Mouse (Mus musculus): Measurements from ENCODE around the gene Rabgap1l. TPM values are rescaled to one million over a fixed set of nuclear protein-coding genes. Genes with fewer than 3 reads are reported as not detected.
A peak's percentile ranks its signal among the peaks of the same experiment; 100 is the strongest.

Rabgap1l gene
- polyA plus RNA-seq, 1 experiment from 2014 or later = 69.3 TPM

DNA sequence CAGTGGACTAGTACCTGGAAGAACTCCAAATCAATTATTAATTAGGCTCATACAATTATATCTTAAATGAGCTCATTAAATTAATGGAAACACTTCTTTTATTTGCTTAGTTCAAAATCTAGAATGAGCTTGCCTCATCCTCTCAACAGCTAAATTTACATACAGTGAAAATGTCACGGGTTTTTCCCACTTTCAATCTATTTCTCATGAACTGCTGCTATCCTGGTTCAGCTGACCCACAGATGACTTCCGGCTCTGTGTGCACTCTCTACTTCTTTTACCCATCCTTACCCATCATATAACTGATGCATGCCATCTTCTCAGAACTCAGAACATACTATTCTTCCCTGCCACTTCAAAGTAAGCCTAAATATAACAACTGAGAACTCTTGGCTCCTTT lies 452.4 kb downstream of the Rabgap1l start:
- no peaks in the 10 kb centered on the region for H3K27me3 ChIP-seq (replicated peaks; ENCODE audit: control insufficient read depth, insufficient read depth, low read length)
- no peak overlapping the region for H3K9ac ChIP-seq (ENCODE audit: low read depth, low read length)
- H3K4me3 ChIP-seq (ENCODE audit: low read depth, low read length) = no peak overlapping the region
- H3K4me2 ChIP-seq = no peak overlapping the region
- DNase-seq (ENCODE audit: low spot score) = no peak
- H3K27ac ChIP-seq (ENCODE audit: low read depth, low read length) = no peak overlapping the region
- H3K4me1 ChIP-seq (replicated peaks; ENCODE audit: control insufficient read depth, insufficient read depth, low read length) = no peaks in the 10 kb centered on the region
- no peaks in the 10 kb centered on the region for H3K36me3 ChIP-seq (ENCODE audit: control insufficient read depth, insufficient read depth, low read length)
- 80% methylated on average over 2 of the region's 2 CpGs for WGBS
- no peak for ATAC-seq (replicated peaks; ENCODE audit: low FRiP score)
- no peaks in the 10 kb centered on the region for H3K9me3 ChIP-seq (ENCODE audit: control insufficient read depth, low read length)

DNA sequence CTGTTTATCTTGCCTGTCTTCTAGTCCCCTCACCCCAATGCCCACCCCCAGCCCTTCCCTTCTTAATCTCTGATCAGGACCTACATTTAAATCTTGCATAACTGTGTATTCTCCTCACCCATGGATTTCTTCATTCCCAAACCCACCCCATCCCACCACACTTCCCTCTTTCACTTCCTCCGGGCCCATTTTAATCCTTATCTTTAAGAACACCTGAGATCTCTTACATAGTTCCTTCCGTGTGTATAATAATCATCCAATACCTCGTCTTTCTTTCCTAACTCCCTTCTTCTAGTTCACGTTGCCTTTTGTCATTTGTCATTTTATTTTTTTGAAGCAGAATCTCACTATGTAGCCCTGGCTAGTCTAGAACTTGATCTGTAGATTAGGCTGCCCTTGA lies 453.6 kb downstream of the Rabgap1l start:
- H3K27me3 ChIP-seq (replicated peaks; ENCODE audit: control insufficient read depth, insufficient read depth, low read length) = no peaks in the 10 kb centered on the region
- H3K9me3 ChIP-seq (ENCODE audit: control insufficient read depth, low read length) = no peaks in the 10 kb centered on the region
- H3K27ac ChIP-seq (ENCODE audit: low read depth, low read length) = no peak overlapping the region
- no peaks in the 10 kb centered on the region for H3K4me1 ChIP-seq (replicated peaks; ENCODE audit: control insufficient read depth, insufficient read depth, low read length)
- DNase-seq (ENCODE audit: low spot score) = no peak
- no peak overlapping the region for H3K4me3 ChIP-seq (ENCODE audit: low read depth, low read length)
- 46% methylated on average over 4 of the region's 4 CpGs for WGBS
- H3K4me2 ChIP-seq = no peak overlapping the region
- ATAC-seq (replicated peaks; ENCODE audit: low FRiP score) = no peak
- H3K36me3 ChIP-seq (ENCODE audit: control insufficient read depth, insufficient read depth, low read length) = no peaks in the 10 kb centered on the region
- no peak overlapping the region for H3K9ac ChIP-seq (ENCODE audit: low read depth, low read length)

DNA sequence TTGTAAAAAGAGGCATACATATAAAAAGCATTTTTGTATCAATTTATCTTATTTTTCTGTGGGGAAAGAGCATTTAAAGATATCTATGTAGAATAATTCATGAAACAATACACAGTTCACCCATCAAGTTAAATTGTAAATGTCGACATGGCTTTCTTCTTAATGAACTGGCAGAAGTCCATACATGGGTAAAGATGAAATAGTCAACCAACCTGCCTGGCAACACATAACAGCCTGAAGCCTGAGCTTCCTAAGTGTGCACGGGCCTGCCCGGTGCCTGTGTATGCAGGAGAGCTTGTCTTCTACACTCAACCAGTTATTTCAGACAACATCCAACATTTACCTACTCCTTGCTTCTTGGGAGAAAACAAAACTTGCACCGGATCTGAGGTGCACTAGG lies 458.2 kb downstream of the Rabgap1l start:
- Histone ChIP-seq H3K27me3 (replicated peaks; ENCODE audit: control insufficient read depth, insufficient read depth, low read length) (no peaks in the 10 kb centered on the region), H3K4me1 (replicated peaks; ENCODE audit: control insufficient read depth, insufficient read depth, low read length) (peaks cover 13% of the 10 kb centered on the region), H3K9me3 (ENCODE audit: control insufficient read depth, low read length) (no peaks in the 10 kb centered on the region), H3K4me2 (no peak overlapping the region), H3K27ac (ENCODE audit: low read depth, low read length) (no peak overlapping the region), H3K36me3 (ENCODE audit: control insufficient read depth, insufficient read depth, low read length) (no peaks in the 10 kb centered on the region), H3K4me3 (ENCODE audit: low read depth, low read length) (no peak overlapping the region), H3K9ac (ENCODE audit: low read depth, low read length) (no peak overlapping the region)
- no peak for DNase-seq (ENCODE audit: low spot score)
- ATAC-seq (replicated peaks; ENCODE audit: low FRiP score) = no peak
- WGBS = 88% methylated on average over 4 of the region's 4 CpGs

DNA sequence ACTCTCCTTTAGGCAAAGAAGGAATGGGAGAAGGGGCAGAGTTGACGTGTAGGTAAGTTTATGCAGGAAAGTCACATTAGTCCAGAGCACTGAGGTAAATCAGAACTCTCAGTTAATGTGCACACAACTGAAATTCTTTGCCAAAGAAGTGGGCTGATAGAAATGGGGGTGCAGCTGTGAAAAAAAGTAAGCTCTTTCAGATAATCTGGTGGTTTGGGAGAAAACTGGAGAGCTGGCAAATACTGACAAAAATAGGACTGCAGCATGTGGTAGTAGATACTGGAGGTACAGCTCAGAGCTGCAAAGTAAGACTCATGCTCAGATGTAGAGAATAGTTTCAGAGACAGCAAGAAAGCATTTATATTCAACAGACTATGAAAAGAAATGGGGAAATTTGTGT lies 462.2 kb downstream of the Rabgap1l start:
- H3K4me3 ChIP-seq (ENCODE audit: low read depth, low read length) = no peak overlapping the region

DNA sequence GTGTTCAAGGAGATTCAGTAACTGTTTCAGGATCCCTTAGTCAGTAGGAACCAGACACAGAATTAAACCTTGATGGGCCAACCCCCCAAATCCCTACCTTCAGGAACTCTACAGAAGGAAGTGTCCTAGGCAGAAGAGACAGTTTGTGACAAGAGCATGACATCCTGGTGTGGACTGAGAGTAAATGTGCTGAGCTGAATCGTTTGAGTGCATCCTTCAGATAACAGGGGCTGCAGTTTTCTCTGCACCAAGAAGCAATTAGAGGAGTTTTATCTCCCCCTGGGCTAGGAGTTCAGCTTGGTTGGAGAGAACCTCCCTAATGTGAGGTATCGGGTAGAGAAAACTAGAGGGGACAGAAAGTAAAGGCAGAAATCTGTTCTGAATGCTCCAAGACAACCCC lies 462.8 kb downstream of the Rabgap1l start:
- Histone ChIP-seq H3K9me3 (ENCODE audit: control insufficient read depth, low read length) (no peaks in the 10 kb centered on the region), H3K27me3 (replicated peaks; ENCODE audit: control insufficient read depth, insufficient read depth, low read length) (no peaks in the 10 kb centered on the region), H3K4me1 (replicated peaks; ENCODE audit: control insufficient read depth, insufficient read depth, low read length) (peaks cover 28% of the 10 kb centered on the region), H3K9ac (ENCODE audit: low read depth, low read length) (no peak overlapping the region; the same call in 1 of the 2 replicates), H3K4me2 (peak overlapping the region; percentile 49), H3K4me3 (ENCODE audit: low read depth, low read length) (no peak overlapping the region), H3K36me3 (ENCODE audit: control insufficient read depth, insufficient read depth, low read length) (no peaks in the 10 kb centered on the region), H3K27ac (ENCODE audit: low read depth, low read length) (peak overlapping the region; percentile 79)
- ATAC-seq (replicated peaks; ENCODE audit: low FRiP score) (peak; percentile 90), DNase-seq (ENCODE audit: low spot score) (no peak)
- WGBS = 18% methylated on average over 2 of the region's 2 CpGs

More for the DNA sequence above, 462.2 kb downstream of the Rabgap1l start:
- no peaks in the 10 kb centered on the region for H3K9me3 ChIP-seq (ENCODE audit: control insufficient read depth, low read length)
- peak overlapping the region; percentile 49 for H3K4me2 ChIP-seq
- no peaks in the 10 kb centered on the region for H3K36me3 ChIP-seq (ENCODE audit: control insufficient read depth, insufficient read depth, low read length)
- DNase-seq (ENCODE audit: low spot score) (no peak), ATAC-seq (replicated peaks; ENCODE audit: low FRiP score) (peak; percentile 70)
- no peak overlapping the region for H3K9ac ChIP-seq (ENCODE audit: low read depth, low read length)
- H3K27me3 ChIP-seq (replicated peaks; ENCODE audit: control insufficient read depth, insufficient read depth, low read length) = no peaks in the 10 kb centered on the region
- peak overlapping the region; percentile 79; the same call in 1 of the 2 replicates for H3K27ac ChIP-seq (ENCODE audit: low read depth, low read length)
- 42% methylated on average over 1 of the region's 1 CpGs for WGBS
- H3K4me1 ChIP-seq (replicated peaks; ENCODE audit: control insufficient read depth, insufficient read depth, low read length) = peaks cover 22% of the 10 kb centered on the region

DNA sequence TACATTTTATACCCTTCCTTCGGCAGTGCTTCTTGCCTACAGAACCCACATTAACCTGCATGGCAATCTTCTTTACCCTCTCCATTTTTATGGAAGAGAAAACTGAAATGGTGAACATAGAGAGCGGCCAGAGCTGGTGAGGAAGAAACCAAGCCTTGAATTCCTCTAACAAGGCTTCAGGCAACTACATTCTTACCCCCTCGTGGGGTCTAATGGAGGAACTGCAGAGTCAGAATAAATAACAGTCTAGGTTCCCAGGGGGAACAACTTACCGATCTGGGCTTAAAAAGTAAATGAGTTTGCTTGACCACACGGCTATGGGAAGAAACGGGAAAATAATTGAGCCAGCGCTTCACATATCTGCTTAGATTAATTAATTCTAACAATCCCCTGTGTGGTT lies 463.2 kb downstream of the Rabgap1l start:
- WGBS = 51% methylated on average over 7 of the region's 7 CpGs
- no peaks in the 10 kb centered on the region for H3K27me3 ChIP-seq (replicated peaks; ENCODE audit: control insufficient read depth, insufficient read depth, low read length)
- peak overlapping the region; percentile 2; the same call in 1 of the 2 replicates for H3K9ac ChIP-seq (ENCODE audit: low read depth, low read length)
- H3K4me2 ChIP-seq = peak overlapping the region; percentile 49
- DNase-seq (ENCODE audit: low spot score) (no peak), ATAC-seq (replicated peaks; ENCODE audit: low FRiP score) (peak; percentile 51; the same call in 1 of the 2 replicates)
- H3K4me1 ChIP-seq (replicated peaks; ENCODE audit: control insufficient read depth, insufficient read depth, low read length) = peaks cover 32% of the 10 kb centered on the region
- no peak overlapping the region for H3K4me3 ChIP-seq (ENCODE audit: low read depth, low read length)
- H3K27ac ChIP-seq (ENCODE audit: low read depth, low read length) = peak overlapping the region; percentile 79
- H3K36me3 ChIP-seq (ENCODE audit: control insufficient read depth, insufficient read depth, low read length) = no peaks in the 10 kb centered on the region
- no peaks in the 10 kb centered on the region for H3K9me3 ChIP-seq (ENCODE audit: control insufficient read depth, low read length)

DNA sequence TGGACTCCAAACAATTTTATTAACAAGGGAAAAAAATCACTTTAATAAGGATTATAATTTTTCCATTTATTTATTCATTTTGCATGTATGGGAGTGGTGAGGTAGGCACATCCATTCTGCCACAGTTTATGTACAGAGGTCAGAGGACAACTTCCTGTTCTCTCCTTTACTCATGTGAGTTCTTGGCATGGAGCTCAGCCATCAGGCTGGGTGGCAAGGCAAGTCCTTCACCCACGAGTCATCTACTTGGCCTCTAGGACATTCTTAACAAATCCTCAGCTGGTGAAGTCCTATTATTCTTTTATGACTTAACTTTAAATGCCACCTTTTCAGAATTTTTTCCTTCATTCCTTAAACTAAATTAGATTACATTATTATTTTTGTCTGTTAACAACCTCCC lies 465.5 kb downstream of the Rabgap1l start:
- DNase-seq (ENCODE audit: low spot score) (no peak), ATAC-seq (replicated peaks; ENCODE audit: low FRiP score) (no peak)
- Histone ChIP-seq H3K9me3 (ENCODE audit: control insufficient read depth, low read length) (no peaks in the 10 kb centered on the region), H3K9ac (ENCODE audit: low read depth, low read length) (no peak overlapping the region), H3K4me1 (replicated peaks; ENCODE audit: control insufficient read depth, insufficient read depth, low read length) (peaks cover 34% of the 10 kb centered on the region), H3K27ac (ENCODE audit: low read depth, low read length) (no peak overlapping the region), H3K27me3 (replicated peaks; ENCODE audit: control insufficient read depth, insufficient read depth, low read length) (no peaks in the 10 kb centered on the region), H3K4me3 (ENCODE audit: low read depth, low read length) (no peak overlapping the region), H3K4me2 (no peak overlapping the region), H3K36me3 (ENCODE audit: control insufficient read depth, insufficient read depth, low read length) (no peaks in the 10 kb centered on the region)
- WGBS = 72% methylated on average over 1 of the region's 1 CpGs

DNA sequence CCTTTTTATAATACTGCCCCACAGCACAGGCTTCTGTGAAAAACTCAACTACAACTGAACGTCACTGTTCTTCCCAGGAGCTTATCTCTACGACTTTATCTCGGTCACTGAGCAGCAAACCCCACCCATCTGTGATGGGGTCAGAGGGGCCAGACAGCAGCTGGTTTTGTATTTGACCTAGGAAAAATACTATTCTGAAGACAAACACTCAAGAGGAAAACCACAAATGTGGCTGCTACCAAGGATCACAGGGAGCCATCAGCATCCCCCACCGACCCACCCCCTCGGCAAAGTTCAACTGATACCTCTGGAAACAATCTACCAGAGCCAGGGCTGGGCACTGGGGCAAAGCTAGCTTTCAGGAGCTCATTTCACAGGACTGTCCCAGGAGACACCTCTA lies 467.5 kb downstream of the Rabgap1l start:
- H3K36me3 ChIP-seq (ENCODE audit: control insufficient read depth, insufficient read depth, low read length) = no peaks in the 10 kb centered on the region
- H3K4me3 ChIP-seq (ENCODE audit: low read depth, low read length) = no peak overlapping the region
- peak; percentile 67 for ATAC-seq (replicated peaks; ENCODE audit: low FRiP score)
- H3K27me3 ChIP-seq (replicated peaks; ENCODE audit: control insufficient read depth, insufficient read depth, low read length) = no peaks in the 10 kb centered on the region
- DNase-seq (ENCODE audit: low spot score) = no peak
- peak overlapping the region; percentile 40 for H3K4me2 ChIP-seq
- 10% methylated on average over 5 of the region's 5 CpGs for WGBS
- no peaks in the 10 kb centered on the region for H3K9me3 ChIP-seq (ENCODE audit: control insufficient read depth, low read length)
- H3K9ac ChIP-seq (ENCODE audit: low read depth, low read length) = no peak overlapping the region
- H3K27ac ChIP-seq (ENCODE audit: low read depth, low read length) = peak overlapping the region; percentile 54
- H3K4me1 ChIP-seq (replicated peaks; ENCODE audit: control insufficient read depth, insufficient read depth, low read length) = peaks cover 25% of the 10 kb centered on the region

DNA sequence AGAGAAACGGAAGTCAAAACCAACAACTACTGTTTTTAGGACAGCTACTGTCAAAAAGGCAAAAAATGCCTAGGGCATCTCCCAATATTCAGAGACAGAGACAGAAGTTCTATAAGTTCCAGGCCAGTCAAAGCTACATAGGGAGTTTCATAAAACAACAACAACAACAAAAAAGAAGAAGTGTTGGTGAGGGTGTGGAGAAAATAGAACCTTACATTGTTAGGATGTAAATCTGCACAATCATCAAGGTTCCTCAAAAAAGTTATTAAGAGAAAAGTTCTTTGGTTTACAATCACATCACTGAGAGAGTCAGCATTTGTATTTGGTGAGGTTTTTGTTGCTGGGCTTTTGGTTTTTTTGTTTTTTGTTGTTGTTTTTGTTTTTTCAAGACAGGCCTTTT lies 472.3 kb downstream of the Rabgap1l start:
- no peak overlapping the region for H3K4me3 ChIP-seq (ENCODE audit: low read depth, low read length)
- DNase-seq (ENCODE audit: low spot score) (no peak), ATAC-seq (replicated peaks; ENCODE audit: low FRiP score) (no peak)
- no peak overlapping the region for H3K9ac ChIP-seq (ENCODE audit: low read depth, low read length)
- no peaks in the 10 kb centered on the region for H3K36me3 ChIP-seq (ENCODE audit: control insufficient read depth, insufficient read depth, low read length)
- H3K4me1 ChIP-seq (replicated peaks; ENCODE audit: control insufficient read depth, insufficient read depth, low read length) = peaks cover 11% of the 10 kb centered on the region
- 75% methylated on average over 1 of the region's 1 CpGs for WGBS
- H3K27me3 ChIP-seq (replicated peaks; ENCODE audit: control insufficient read depth, insufficient read depth, low read length) = no peaks in the 10 kb centered on the region
- no peaks in the 10 kb centered on the region for H3K9me3 ChIP-seq (ENCODE audit: control insufficient read depth, low read length)
- H3K4me2 ChIP-seq = no peak overlapping the region
- no peak overlapping the region for H3K27ac ChIP-seq (ENCODE audit: low read depth, low read length)

Data from liver, embryonic 11.5 days (tissue).